Mouse (Mus musculus) midbrain, embryonic 16.5 days (tissue): ENCODE results near the gene Pdzd2. TPM values are rescaled to one million over a fixed set of nuclear protein-coding genes. Genes with fewer than 3 reads are reported as not detected.

Experiments used
- ATAC-seq: fragments of 200-750 bp; cut with Nextera tagmentation; 2 replicates; pipeline ENCODE4 v1.8.0; 2017; ENCODE audit warnings: moderate TSS enrichment
- H3K27ac ChIP-seq: fragments of 300-500 bp; sonication (generic); 2 replicates; pipeline ENCODE4 v1.5.1; 2014; ENCODE audit warnings: mild to moderate bottlenecking, low read length, mixed read lengths
- H3K27me3 ChIP-seq: fragments of 300-500 bp; sonication (generic); 2 replicates; pipeline ENCODE4 v1.6.1; 2014; ENCODE audit warnings: low read depth, low read length, mixed read lengths; ENCODE audit not compliant: control insufficient read depth, insufficient read depth
- H3K36me3 ChIP-seq: fragments of 300-500 bp; sonication (generic); 2 replicates; pipeline ENCODE4 v1.6.1; 2014; ENCODE audit warnings: mild to moderate bottlenecking, low read length, moderate library complexity, mixed read lengths; ENCODE audit not compliant: control insufficient read depth, insufficient read depth
- H3K4me1 ChIP-seq: fragments of 300-500 bp; sonication (generic); 2 replicates; pipeline ENCODE4 v1.6.1; 2014; ENCODE audit warnings: mild to moderate bottlenecking, low read length, mixed read lengths; ENCODE audit not compliant: control insufficient read depth, insufficient read depth
- H3K4me2 ChIP-seq: fragments of 300-500 bp; sonication (generic); 2 replicates; pipeline ENCODE4 v1.6.1; 2014; ENCODE audit warnings: mild to moderate bottlenecking, low read length, mixed read lengths
- H3K4me3 ChIP-seq: fragments of 300-500 bp; sonication (generic); 2 replicates; pipeline ENCODE4 v1.5.1; 2014; ENCODE audit warnings: low read depth, mild to moderate bottlenecking, low read length, moderate library complexity, mixed read lengths
- H3K9ac ChIP-seq: fragments of 300-500 bp; sonication (generic); 2 replicates; pipeline ENCODE4 v1.6.1; 2014; ENCODE audit warnings: low read depth, low read length, mixed read lengths
- H3K9me3 ChIP-seq: fragments of 300-500 bp; sonication (generic); replicated peaks from 2 replicates; pipeline ENCODE4 v1.6.1; 2014; ENCODE audit warnings: mild to moderate bottlenecking, low read length, mixed read lengths; ENCODE audit not compliant: control insufficient read depth, poor library complexity, severe bottlenecking
- WGBS: fragments of 180-500 bp; shearing (Covaris S2); extraction: QIAGEN DNeasy Blood & Tissue Kit; methylation state at CpG from one replicate; pipeline ENCODE4 v1.1.7; 2014; 5-methylcytosine and 5-hydroxymethylcytosine counted together
- polyA plus RNA-seq: library from polyadenylated mRNA; unstranded; fragments of >200 nt; fragmentation: Nextera tagmentation; extraction: Ambion mirVana; gene quantifications from 2 replicates; pipeline ENCODE4 v1.2.1, GENCODE M21; 2015

Pdzd2 gene
- polyA plus RNA-seq, 1 experiment from 2014 or later, result 14.5 TPM

GRCm38 (mm10) chr15:12365416-12366071 is 374.2 kb downstream of the Pdzd2 start:
- Histone ChIP-seq H3K4me2 (peak overlapping the region; percentile 6; the same call in 1 of the 2 replicates), H3K27me3 (no peaks in the 10 kb centered on the region), H3K4me3 (no peak overlapping the region), H3K36me3 (no peaks in the 10 kb centered on the region), H3K27ac (peak overlapping the region; percentile 88), H3K9me3 (no peaks in the 10 kb centered on the region), H3K4me1 (peaks cover 14% of the 10 kb centered on the region), H3K9ac (no peak overlapping the region)
- WGBS, result 68% methylated on average over 15 of the region's 15 CpGs
- ATAC-seq, result no peak; the same call in 1 of the 2 replicates

GRCm38 (mm10) chr15:12364096-12364495 is 375.6 kb downstream of the Pdzd2 start:
- H3K4me2 ChIP-seq, result no peak overlapping the region
- H3K4me3 ChIP-seq, result no peak overlapping the region
- 93% methylated on average over 4 of the region's 4 CpGs for WGBS
- no peak overlapping the region for H3K27ac ChIP-seq
- H3K36me3 ChIP-seq, result no peaks in the 10 kb centered on the region
- no peaks in the 10 kb centered on the region for H3K27me3 ChIP-seq
- no peak for ATAC-seq
- no peak overlapping the region for H3K9ac ChIP-seq
- H3K9me3 ChIP-seq, result no peaks in the 10 kb centered on the region
- peaks cover 14% of the 10 kb centered on the region for H3K4me1 ChIP-seq

- ATAC-seq, result no peak
- no peak overlapping the region for H3K4me3 ChIP-seq
- 83% methylated on average over 6 of the region's 6 CpGs for WGBS
These were observed 377.1 kb downstream of the Pdzd2 start for GRCm38 (mm10) chr15:12362701-12363040.

GRCm38 (mm10) chr15:12362001-12362700 is 377.6 kb downstream of the Pdzd2 start:
- no peaks in the 10 kb centered on the region for H3K9me3 ChIP-seq
- no peak overlapping the region for H3K27ac ChIP-seq
- no peak overlapping the region for H3K4me2 ChIP-seq
- no peak overlapping the region for H3K9ac ChIP-seq
- no peak overlapping the region for H3K4me3 ChIP-seq
- no peaks in the 10 kb centered on the region for H3K36me3 ChIP-seq
- 85% methylated on average over 14 of the region's 14 CpGs for WGBS
- no peaks in the 10 kb centered on the region for H3K27me3 ChIP-seq
- H3K4me1 ChIP-seq, result peaks cover 11% of the 10 kb centered on the region
- ATAC-seq, result no peak

More at GRCm38 (mm10) chr15:12362701-12363040, 377.1 kb downstream of the Pdzd2 start:
- H3K9me3 ChIP-seq, result no peaks in the 10 kb centered on the region
- no peak overlapping the region for H3K27ac ChIP-seq
- no peak overlapping the region for H3K4me2 ChIP-seq
- H3K9ac ChIP-seq, result no peak overlapping the region
- H3K36me3 ChIP-seq, result no peaks in the 10 kb centered on the region
- no peaks in the 10 kb centered on the region for H3K27me3 ChIP-seq
- peaks cover 11% of the 10 kb centered on the region for H3K4me1 ChIP-seq

- H3K4me2 ChIP-seq, result no peak overlapping the region
- H3K27me3 ChIP-seq, result no peaks in the 10 kb centered on the region
- no peaks in the 10 kb centered on the region; the same call in 1 of the 2 replicates for H3K36me3 ChIP-seq
- H3K4me3 ChIP-seq, result no peak overlapping the region
- 79% methylated on average over 19 of the region's 19 CpGs for WGBS
- H3K9ac ChIP-seq, result no peak overlapping the region
- no peak for ATAC-seq
- no peaks in the 10 kb centered on the region for H3K9me3 ChIP-seq
- no peak overlapping the region for H3K27ac ChIP-seq
- peaks cover 5% of the 10 kb centered on the region for H3K4me1 ChIP-seq
These were observed 379.1 kb downstream of the Pdzd2 start for GRCm38 (mm10) chr15:12360519-12361212.

- ATAC-seq, result no peak
- H3K9ac ChIP-seq, result no peak overlapping the region
- H3K27ac ChIP-seq, result no peak overlapping the region
- no peaks in the 10 kb centered on the region for H3K9me3 ChIP-seq
- WGBS, result 96% methylated on average over 5 of the region's 5 CpGs
- no peaks in the 10 kb centered on the region for H3K4me1 ChIP-seq
- no peaks in the 10 kb centered on the region for H3K27me3 ChIP-seq
- no peak overlapping the region for H3K4me2 ChIP-seq
- no peaks in the 10 kb centered on the region; the same call in 1 of the 2 replicates for H3K36me3 ChIP-seq
- H3K4me3 ChIP-seq, result no peak overlapping the region
These were observed 381.3 kb downstream of the Pdzd2 start for GRCm38 (mm10) chr15:12358384-12358783.

GRCm38 (mm10) chr15:12357459-12357858 is 382.3 kb downstream of the Pdzd2 start:
- Histone ChIP-seq H3K4me3 (no peak overlapping the region), H3K27ac (no peak overlapping the region), H3K4me2 (no peak overlapping the region), H3K4me1 (no peaks in the 10 kb centered on the region), H3K9ac (no peak overlapping the region), H3K36me3 (no peaks in the 10 kb centered on the region; the same call in 1 of the 2 replicates), H3K27me3 (no peaks in the 10 kb centered on the region), H3K9me3 (no peaks in the 10 kb centered on the region)
- ATAC-seq, result no peak

GRCm38 (mm10) chr15:12355907-12356306 is 383.8 kb downstream of the Pdzd2 start:
- Histone ChIP-seq H3K36me3 (no peaks in the 10 kb centered on the region; the same call in 1 of the 2 replicates), H3K4me3 (no peak overlapping the region), H3K9me3 (no peaks in the 10 kb centered on the region), H3K4me2 (no peak overlapping the region), H3K27me3 (no peaks in the 10 kb centered on the region), H3K9ac (no peak overlapping the region), H3K4me1 (no peaks in the 10 kb centered on the region), H3K27ac (no peak overlapping the region)
- 84% methylated on average over 7 of the region's 7 CpGs for WGBS
- no peak for ATAC-seq

GRCm38 (mm10) chr15:12355261-12355660 is 384.5 kb downstream of the Pdzd2 start:
- ATAC-seq, result no peak
- no peaks in the 10 kb centered on the region for H3K4me1 ChIP-seq
- H3K4me2 ChIP-seq, result no peak overlapping the region
- WGBS, result 88% methylated on average over 6 of the region's 6 CpGs
- no peaks in the 10 kb centered on the region for H3K9me3 ChIP-seq
- H3K4me3 ChIP-seq, result no peak overlapping the region
- H3K36me3 ChIP-seq, result no peaks in the 10 kb centered on the region; the same call in 1 of the 2 replicates
- H3K27ac ChIP-seq, result no peak overlapping the region
- no peak overlapping the region for H3K9ac ChIP-seq
- no peaks in the 10 kb centered on the region for H3K27me3 ChIP-seq
